Mouse (Mus musculus): ENCODE data around the gene Unc50. TPM values are rescaled to one million over a fixed set of nuclear protein-coding genes. Genes with fewer than 3 reads are reported as not detected.

The Unc50 gene
- polyA plus RNA-seq, 1 experiment from 2014 or later = 81.9 TPM

DNA sequence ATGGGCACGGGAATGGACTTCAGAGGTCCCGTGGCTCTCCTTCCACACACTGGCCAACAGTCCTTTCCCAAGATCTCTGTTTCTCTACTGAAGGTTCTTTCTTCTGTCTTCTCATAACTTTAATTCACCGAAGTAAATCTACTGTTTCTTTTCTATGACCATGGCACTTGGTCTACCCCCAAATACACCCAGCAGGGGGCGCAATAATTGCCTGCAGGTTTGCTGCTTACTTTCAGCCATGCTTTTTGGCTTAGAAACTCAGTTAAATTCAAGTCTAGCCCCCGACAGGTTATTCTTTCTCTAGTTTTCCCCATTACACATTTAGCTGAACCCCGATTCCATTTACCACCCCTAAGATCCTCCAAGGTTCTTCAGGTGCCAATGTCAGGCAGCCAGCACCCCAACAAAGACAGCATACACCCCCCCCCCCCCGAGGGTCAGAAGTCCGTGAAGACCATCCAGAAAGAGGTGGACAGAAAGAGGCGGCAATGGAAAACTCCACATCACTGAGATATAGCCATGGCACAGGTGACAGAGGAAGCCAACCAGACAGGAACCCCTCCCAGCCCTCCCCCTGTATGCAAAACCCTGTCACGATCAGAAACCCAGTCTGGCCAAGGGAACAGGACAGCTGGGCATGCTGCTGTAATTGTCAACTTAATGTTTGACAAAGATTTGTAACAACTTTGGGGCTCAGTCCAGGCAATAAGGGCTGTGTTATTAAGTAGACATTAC is 18.6 kb downstream of the Unc50 start:
- no peak overlapping the region for H3K27ac ChIP-seq (ENCODE audit: poor library complexity, severe bottlenecking)
- H3K27me3 ChIP-seq (replicated peaks) = no peaks in the 10 kb centered on the region
- no peak overlapping the region for H3K9ac ChIP-seq
- no peak overlapping the region for H3K4me2 ChIP-seq
- 71% methylated on average over 10 of the region's 10 CpGs for WGBS
- no peaks in the 10 kb centered on the region; the same call in 1 of the 2 replicates for H3K36me3 ChIP-seq
- no peaks in the 10 kb centered on the region for H3K4me1 ChIP-seq (replicated peaks)
- H3K9me3 ChIP-seq (replicated peaks) = no peaks in the 10 kb centered on the region
- ATAC-seq (ENCODE audit: insufficient number of reproducible peaks, low FRiP score) = no peak
- H3K4me3 ChIP-seq = no peak overlapping the region

DNA sequence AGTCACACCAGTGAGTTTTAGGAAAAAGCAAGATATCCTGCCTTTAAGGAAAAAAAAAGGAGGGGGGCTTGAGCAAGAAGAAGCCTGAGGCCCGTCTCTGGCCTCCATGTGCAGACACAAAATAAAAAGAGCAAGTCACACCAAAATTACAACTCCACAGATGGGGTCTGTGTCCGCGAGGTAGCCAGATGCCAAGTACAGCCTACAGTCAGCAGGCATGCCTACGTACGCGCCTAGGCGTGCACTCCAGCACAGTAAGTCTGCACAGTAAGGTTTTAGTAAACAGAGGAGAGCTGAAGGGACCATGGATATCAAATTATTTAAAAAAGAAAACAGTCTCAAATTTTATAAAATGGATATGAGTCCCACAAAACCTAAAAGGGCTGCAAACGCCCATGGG is 21.3 kb downstream of the Unc50 start:
- no peak overlapping the region for H3K4me3 ChIP-seq
- H3K9ac ChIP-seq = no peak overlapping the region
- H3K27ac ChIP-seq (ENCODE audit: poor library complexity, severe bottlenecking) = no peak overlapping the region
- no peaks in the 10 kb centered on the region for H3K27me3 ChIP-seq (replicated peaks)
- H3K4me2 ChIP-seq = no peak overlapping the region
- 90% methylated on average over 8 of the region's 8 CpGs for WGBS
- no peak for ATAC-seq (ENCODE audit: insufficient number of reproducible peaks, low FRiP score)
- no peaks in the 10 kb centered on the region for H3K4me1 ChIP-seq (replicated peaks)
- no peaks in the 10 kb centered on the region for H3K36me3 ChIP-seq
- no peaks in the 10 kb centered on the region for H3K9me3 ChIP-seq (replicated peaks)

DNA sequence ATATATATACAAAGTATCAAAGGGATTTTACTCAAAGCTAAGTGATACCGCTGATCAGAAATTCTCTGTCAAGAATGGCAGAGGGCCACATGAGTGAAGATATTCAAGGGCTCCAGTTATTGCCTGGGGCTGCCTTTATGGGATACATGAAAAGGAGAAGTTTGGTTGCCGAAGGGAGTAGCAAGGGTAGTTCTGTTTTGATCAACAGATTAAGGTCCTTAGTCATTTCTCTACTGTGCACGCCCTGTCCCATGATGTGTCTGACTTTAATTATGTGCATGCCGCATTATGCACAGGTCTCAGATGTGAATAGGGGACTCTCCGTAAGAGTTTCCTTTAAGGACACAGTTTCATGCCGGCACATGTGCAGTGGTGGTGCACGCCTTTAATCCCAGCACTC is 27.6 kb downstream of the Unc50 start:
- no peak for ATAC-seq (ENCODE audit: insufficient number of reproducible peaks, low FRiP score)
- Histone ChIP-seq H3K27me3 (replicated peaks) (0 out of 2 replicates have a peak, but pooled peaks cover 4% of the 10 kb centered on the region), H3K27ac (ENCODE audit: poor library complexity, severe bottlenecking) (no peak overlapping the region), H3K36me3 (no peaks in the 10 kb centered on the region), H3K4me1 (replicated peaks) (0 out of 2 replicates have a peak, but pooled peaks cover 5% of the 10 kb centered on the region), H3K4me2 (no peak overlapping the region), H3K4me3 (no peak overlapping the region), H3K9me3 (replicated peaks) (no peaks in the 10 kb centered on the region), H3K9ac (no peak overlapping the region)
- 89% methylated on average over 7 of the region's 7 CpGs for WGBS

DNA sequence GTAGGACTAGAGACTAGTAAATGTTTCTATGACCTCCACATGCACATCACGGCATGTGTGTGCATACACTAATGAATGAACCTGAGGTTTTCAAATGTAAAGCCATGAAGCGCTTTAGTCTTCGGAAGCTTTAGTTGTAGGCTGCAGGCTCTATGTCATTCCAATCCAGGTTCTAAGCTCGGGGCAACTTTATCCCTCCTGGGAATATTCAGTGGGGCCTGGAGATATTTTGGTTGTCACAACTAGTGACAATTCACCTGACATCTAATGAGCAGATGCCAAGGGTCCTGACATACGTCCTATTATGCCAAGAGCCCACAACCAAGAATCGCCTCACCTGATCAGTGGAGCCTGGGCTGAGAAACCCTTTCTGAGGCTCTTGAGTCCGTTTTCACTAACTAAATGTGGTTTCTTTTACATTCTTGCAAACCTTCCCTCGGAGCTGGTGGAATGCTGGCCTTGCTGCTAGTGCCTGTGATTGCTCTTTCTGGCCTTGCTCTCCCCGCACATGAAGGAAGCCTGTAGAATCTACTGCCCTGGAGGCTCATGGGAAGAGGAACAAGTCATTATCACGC is 35.0 kb downstream of the Unc50 start:
- H3K27me3 ChIP-seq (replicated peaks) = no peaks in the 10 kb centered on the region
- ATAC-seq (ENCODE audit: insufficient number of reproducible peaks, low FRiP score) = no peak
- no peak overlapping the region for H3K4me3 ChIP-seq
- H3K36me3 ChIP-seq = no peaks in the 10 kb centered on the region
- 0 out of 2 replicates have a peak, but pooled peaks cover 3% of the 10 kb centered on the region for H3K4me1 ChIP-seq (replicated peaks)
- H3K9ac ChIP-seq = no peak overlapping the region
- no peak overlapping the region for H3K27ac ChIP-seq (ENCODE audit: poor library complexity, severe bottlenecking)
- peaks cover 5% of the 10 kb centered on the region; the same call in 1 of the 2 replicates for H3K9me3 ChIP-seq (replicated peaks)
- WGBS = 72% methylated on average over 10 of the region's 10 CpGs
- H3K4me2 ChIP-seq = no peak overlapping the region

DNA sequence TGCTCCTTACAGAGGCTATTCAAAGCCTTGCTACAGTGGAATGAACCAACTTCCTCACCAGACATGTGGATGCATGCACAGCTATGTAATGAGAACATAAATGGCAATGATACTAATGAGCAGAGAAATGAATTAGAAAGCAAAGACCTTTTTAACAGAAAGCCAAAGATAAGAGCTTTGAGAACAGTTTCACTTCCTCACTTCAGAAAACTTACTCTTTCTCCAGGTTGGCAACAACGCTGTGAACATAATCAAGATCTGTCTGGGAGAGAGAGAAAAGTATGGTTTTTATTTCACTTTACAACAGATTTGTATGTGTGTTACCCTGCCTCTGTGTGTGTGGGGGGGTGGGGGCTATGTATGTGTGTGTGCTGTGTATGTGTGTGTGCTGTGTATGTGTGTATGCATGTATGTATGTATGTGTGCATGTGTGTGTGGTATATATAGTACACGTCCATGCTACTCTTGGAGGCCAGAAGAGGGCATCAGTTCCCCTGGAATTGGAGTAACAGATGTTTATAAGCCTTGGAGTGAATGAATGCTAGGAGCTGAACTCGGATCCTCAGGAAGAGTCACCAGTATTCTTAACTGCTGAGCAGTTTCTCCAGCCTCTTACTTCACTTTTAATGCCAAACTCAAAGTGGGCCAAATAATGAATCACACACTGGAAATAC is 36.5 kb downstream of the Unc50 start:
- H3K36me3 ChIP-seq = no peaks in the 10 kb centered on the region
- H3K4me3 ChIP-seq = no peak overlapping the region
- no peak overlapping the region for H3K27ac ChIP-seq (ENCODE audit: poor library complexity, severe bottlenecking)
- H3K9me3 ChIP-seq (replicated peaks) = peaks cover 5% of the 10 kb centered on the region; the same call in 1 of the 2 replicates
- no peaks in the 10 kb centered on the region for H3K27me3 ChIP-seq (replicated peaks)
- ATAC-seq (ENCODE audit: insufficient number of reproducible peaks, low FRiP score) = no peak
- 83% methylated on average over 3 of the region's 3 CpGs for WGBS
- no peak overlapping the region for H3K4me2 ChIP-seq
- 0 out of 2 replicates have a peak, but pooled peaks cover 3% of the 10 kb centered on the region for H3K4me1 ChIP-seq (replicated peaks)
- H3K9ac ChIP-seq = no peak overlapping the region

DNA sequence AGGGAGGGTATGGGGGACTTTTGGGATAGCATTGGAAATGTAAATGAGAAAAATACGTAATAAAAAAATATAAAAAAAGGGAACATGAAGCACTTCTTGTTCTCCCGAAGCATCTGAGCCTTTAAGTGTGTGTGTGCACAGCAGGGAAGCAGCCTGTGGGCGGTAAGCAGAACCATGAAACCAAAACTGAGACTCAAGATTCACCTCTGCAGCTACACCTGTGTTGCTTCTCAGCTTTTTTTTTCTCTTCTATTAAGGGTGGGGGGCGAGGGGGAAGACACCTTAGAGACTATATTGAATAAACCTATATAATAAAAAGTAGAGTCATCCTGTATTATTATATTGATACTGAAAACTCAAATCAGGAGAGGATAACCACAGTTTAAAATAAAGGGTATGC is 37.9 kb downstream of the Unc50 start:
- no peaks in the 10 kb centered on the region for H3K27me3 ChIP-seq (replicated peaks)
- no peak overlapping the region for H3K9ac ChIP-seq
- no peaks in the 10 kb centered on the region for H3K36me3 ChIP-seq
- H3K4me2 ChIP-seq = no peak overlapping the region
- 0 out of 2 replicates have a peak, but pooled peaks cover 3% of the 10 kb centered on the region for H3K4me1 ChIP-seq (replicated peaks)
- WGBS = 76% methylated on average over 4 of the region's 4 CpGs
- peaks cover 5% of the 10 kb centered on the region; the same call in 1 of the 2 replicates for H3K9me3 ChIP-seq (replicated peaks)
- H3K4me3 ChIP-seq = no peak overlapping the region
- no peak overlapping the region for H3K27ac ChIP-seq (ENCODE audit: poor library complexity, severe bottlenecking)
- no peak for ATAC-seq (ENCODE audit: insufficient number of reproducible peaks, low FRiP score)

DNA sequence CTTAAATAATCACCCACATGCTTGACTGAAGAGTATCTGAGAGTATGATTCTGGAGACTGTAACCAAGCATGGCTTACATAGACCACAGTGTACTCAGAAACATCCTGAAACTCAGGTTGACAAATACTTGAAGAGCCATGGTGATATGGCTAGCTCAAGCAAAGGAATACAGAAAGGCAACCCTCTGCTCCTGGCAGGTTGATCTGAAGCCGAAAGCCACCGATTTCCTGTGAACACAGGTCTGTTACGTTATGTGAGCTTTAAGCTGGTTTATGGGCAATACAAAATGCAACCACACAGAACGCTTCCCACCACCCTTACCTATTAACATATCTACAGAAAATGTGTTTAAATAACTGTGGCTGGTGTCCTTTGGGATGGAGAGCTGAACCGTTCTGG is 39.1 kb downstream of the Unc50 start:
- no peak overlapping the region for H3K4me3 ChIP-seq
- peaks cover 6% of the 10 kb centered on the region; the same call in 1 of the 2 replicates for H3K4me1 ChIP-seq (replicated peaks)
- no peaks in the 10 kb centered on the region for H3K36me3 ChIP-seq
- 79% methylated on average over 5 of the region's 5 CpGs for whole genome bisulfite sequencing
- H3K9me3 ChIP-seq (replicated peaks) = peaks cover 5% of the 10 kb centered on the region; the same call in 1 of the 2 replicates
- H3K27me3 ChIP-seq (replicated peaks) = no peaks in the 10 kb centered on the region
- no peak overlapping the region for H3K27ac ChIP-seq (ENCODE audit: poor library complexity, severe bottlenecking)
- H3K9ac ChIP-seq = no peak overlapping the region
- no peak for ATAC-seq (ENCODE audit: insufficient number of reproducible peaks, low FRiP score)
- no peak overlapping the region for H3K4me2 ChIP-seq

DNA sequence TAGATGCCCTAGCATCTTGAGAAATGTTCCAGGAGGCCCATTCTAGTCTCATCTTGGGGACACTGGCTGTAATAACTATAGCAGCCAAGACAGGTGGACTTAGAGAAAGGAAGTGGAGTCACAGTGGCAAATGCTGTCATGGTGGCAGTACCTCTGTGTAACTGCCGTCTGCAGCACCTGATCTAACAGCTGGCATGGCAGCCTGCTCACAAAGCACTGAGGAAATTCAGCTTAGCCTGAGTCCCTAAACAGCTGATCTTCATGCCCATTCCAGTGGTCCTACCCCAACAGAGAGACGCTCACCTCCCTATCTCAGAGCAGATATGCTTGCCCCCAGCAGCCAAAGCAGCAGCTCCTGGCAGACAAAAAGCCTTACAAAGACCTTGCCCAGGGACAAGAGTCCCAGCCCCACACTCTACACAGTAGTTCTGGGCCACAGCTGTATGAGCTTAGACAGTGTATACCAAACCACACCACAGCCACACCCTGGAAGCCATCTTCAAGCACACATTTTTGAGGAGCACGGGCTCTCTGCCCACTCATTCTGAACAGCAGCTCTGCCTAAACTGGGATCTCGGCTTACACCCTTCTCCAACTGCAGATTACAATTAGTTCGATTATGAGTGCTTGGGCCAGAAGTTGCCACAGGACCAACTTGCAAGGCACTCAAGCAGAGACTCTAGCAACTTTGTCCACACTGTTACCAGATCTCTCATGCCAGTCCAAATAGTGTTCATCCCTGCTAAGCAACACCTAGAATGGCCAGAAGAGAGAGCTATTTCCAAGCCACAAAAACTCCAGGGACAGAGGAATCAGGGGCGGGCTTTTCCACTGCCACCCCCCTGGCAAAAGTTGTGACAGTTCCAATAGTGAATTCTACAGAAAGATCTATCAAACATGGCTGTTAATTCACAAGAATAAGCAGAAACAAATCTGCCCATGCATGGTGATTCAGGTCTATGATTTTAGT is 41.5 kb downstream of the Unc50 start:
- Histone ChIP-seq H3K9me3 (replicated peaks) (peaks cover 5% of the 10 kb centered on the region; the same call in 1 of the 2 replicates), H3K4me2 (no peak overlapping the region)

DNA sequence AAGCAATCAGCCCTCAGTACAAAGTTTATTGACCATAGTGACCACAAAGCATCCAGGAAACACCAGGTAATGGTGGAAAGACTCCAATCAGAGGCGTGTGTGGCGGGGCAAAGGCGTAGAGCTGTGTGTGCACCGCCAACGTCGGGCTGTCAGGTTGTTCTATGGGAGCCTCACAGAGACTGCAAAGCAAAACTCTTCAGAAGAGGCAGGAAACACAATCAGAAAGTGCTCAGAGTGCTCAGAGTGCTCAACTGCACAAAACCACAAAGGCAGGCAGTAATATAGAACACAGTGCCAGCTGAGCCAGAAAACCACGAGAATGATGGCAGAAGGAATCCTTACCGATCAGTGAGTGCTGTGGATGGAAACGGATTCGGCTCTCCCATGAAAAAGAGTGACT is 43.3 kb downstream of the Unc50 start:
- Histone ChIP-seq H3K36me3 (no peaks in the 10 kb centered on the region), H3K4me1 (replicated peaks) (peaks cover 17% of the 10 kb centered on the region), H3K27me3 (replicated peaks) (no peaks in the 10 kb centered on the region), H3K4me2 (no peak overlapping the region), H3K9ac (no peak overlapping the region), H3K4me3 (no peak overlapping the region), H3K27ac (ENCODE audit: poor library complexity, severe bottlenecking) (no peak overlapping the region), H3K9me3 (replicated peaks) (peaks cover 3% of the 10 kb centered on the region; the same call in 1 of the 2 replicates)
- 85% methylated on average over 10 of the region's 10 CpGs for WGBS
- ATAC-seq (ENCODE audit: insufficient number of reproducible peaks, low FRiP score) = no peak

More for the DNA sequence above, 41.5 kb downstream of the Unc50 start:
- Histone ChIP-seq H3K9ac (no peak overlapping the region), H3K27ac (ENCODE audit: poor library complexity, severe bottlenecking) (no peak overlapping the region), H3K4me1 (replicated peaks) (peaks cover 7% of the 10 kb centered on the region), H3K27me3 (replicated peaks) (no peaks in the 10 kb centered on the region), H3K36me3 (no peaks in the 10 kb centered on the region), H3K4me3 (no peak overlapping the region)
- WGBS = 70% methylated on average over 6 of the region's 6 CpGs
- ATAC-seq (ENCODE audit: insufficient number of reproducible peaks, low FRiP score) = no peak

DNA sequence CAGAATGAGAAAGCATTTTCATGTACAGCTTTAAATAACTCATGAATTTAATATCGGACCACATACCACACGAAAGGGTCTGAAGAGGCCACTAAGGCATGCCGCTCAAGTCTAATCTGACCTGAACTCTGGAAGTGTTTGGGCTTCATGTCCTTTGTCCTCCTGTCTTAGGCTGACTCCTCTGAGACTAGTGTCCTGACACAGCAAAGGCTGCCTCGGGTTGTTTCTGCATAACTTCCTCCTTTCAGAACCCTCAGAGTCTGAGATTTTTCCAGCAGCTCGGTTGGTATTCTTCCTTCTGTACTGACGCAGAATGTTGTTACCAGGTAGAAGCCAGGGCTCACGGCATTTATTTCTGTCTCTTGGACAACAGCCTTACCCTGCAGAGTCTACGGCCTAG is 44.1 kb downstream of the Unc50 start:
- Histone ChIP-seq H3K27me3 (replicated peaks) (no peaks in the 10 kb centered on the region), H3K9ac (no peak overlapping the region), H3K36me3 (no peaks in the 10 kb centered on the region), H3K27ac (ENCODE audit: poor library complexity, severe bottlenecking) (no peak overlapping the region), H3K4me2 (no peak overlapping the region), H3K9me3 (replicated peaks) (no peaks in the 10 kb centered on the region), H3K4me3 (no peak overlapping the region), H3K4me1 (replicated peaks) (peaks cover 25% of the 10 kb centered on the region)
- ATAC-seq (ENCODE audit: insufficient number of reproducible peaks, low FRiP score) = no peak
- 56% methylated on average over 8 of the region's 8 CpGs for WGBS
